Mouse (Mus musculus): ENCODE data around the gene Fzd5. TPM values are rescaled to one million over a fixed set of nuclear protein-coding genes. Genes with fewer than 3 reads are reported as not detected.

Fzd5 gene
- polyA plus RNA-seq, 1 experiment from 2014 or later, result 5.7 TPM

DNA sequence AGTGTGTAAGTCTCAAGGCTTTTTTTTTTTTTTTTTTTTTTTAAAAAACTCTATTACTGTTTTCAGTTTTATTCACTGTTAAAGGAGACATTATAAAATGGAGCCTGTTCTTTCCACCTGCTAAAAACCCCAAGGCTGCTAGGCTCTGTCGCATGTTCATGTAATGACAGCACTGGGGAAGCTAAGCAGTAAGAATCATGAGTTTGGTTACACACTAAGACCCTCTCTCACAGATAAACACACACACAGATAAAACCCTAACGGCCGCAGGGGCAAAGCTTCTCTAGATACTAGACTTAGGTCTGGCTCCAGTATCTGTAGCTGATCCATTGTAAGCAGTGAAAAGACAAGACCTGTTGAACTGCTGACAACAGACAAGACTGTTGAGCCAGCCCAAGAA is 56.1 kb downstream of the Fzd5 start:
- H3K4me1 ChIP-seq (ENCODE audit: control insufficient read depth, insufficient read depth, low read length), result no peaks in the 10 kb centered on the region
- H3K27ac ChIP-seq (ENCODE audit: low read length), result no peak overlapping the region
- H3K4me2 ChIP-seq (ENCODE audit: low read depth, low read length), result no peak overlapping the region
- no peaks in the 10 kb centered on the region for H3K27me3 ChIP-seq (ENCODE audit: control insufficient read depth, insufficient read depth, low read length)
- H3K9ac ChIP-seq (ENCODE audit: low read length), result no peak overlapping the region
- ATAC-seq (ENCODE audit: insufficient read depth, low FRiP score), result no peak
- WGBS, result 72% methylated on average over 3 of the region's 3 CpGs
- H3K9me3 ChIP-seq (replicated peaks; ENCODE audit: control insufficient read depth, low read length), result no peaks in the 10 kb centered on the region
- no peaks in the 10 kb centered on the region for H3K36me3 ChIP-seq (ENCODE audit: control insufficient read depth, insufficient read depth, low read length)
- no peak overlapping the region for H3K4me3 ChIP-seq (replicated peaks; ENCODE audit: low read length)

Other genes starting within 250 kb of the Fzd5 start
- 27.5 and 30.6 TPM in 2 replicates for gene Creb1, start 205.1 kb downstream of the Fzd5 start, polyA plus RNA-seq (2015; fragmentation: Nextera tagmentation; extraction: Ambion mirVana)
- 19.0 and 19.2 TPM in 2 replicates for gene Mettl21a, start 120.5 kb downstream of the Fzd5 start, polyA plus RNA-seq (2015; fragmentation: Nextera tagmentation; extraction: Ambion mirVana)
- gene Ccnyl1, start 47.3 kb downstream of the Fzd5 start, polyA plus RNA-seq (2015; fragmentation: Nextera tagmentation; extraction: Ambion mirVana), result 3.5 and 4.0 TPM in 2 replicates
- 4.9 and 5.0 TPM in 2 replicates for gene Plekhm3, start 219.1 kb upstream of the Fzd5 start, polyA plus RNA-seq (2015; fragmentation: Nextera tagmentation; extraction: Ambion mirVana)

Data from stomach, embryonic 16.5 days (tissue).